Mouse (Mus musculus) intestine, embryonic 15.5 days (tissue): ENCODE measurements around the gene Slc30a10. TPM values are rescaled to one million over a fixed set of nuclear protein-coding genes. Genes with fewer than 3 reads are reported as not detected.

Source experiments
- ATAC-seq: fragments of 200-750 bp; cut with Nextera tagmentation; 2 replicates; pipeline ENCODE4 v1.8.0; 2017; ENCODE audit warnings: moderate TSS enrichment, moderate library complexity
- H3K27ac ChIP-seq: fragments of 300-500 bp; sonication (generic); 2 replicates; pipeline ENCODE4 v1.5.1; 2015; ENCODE audit warnings: mild to moderate bottlenecking, inconsistent platforms
- H3K27me3 ChIP-seq: fragments of 300-500 bp; sonication (generic); replicated peaks from 2 replicates; pipeline ENCODE4 v1.6.1; 2015; ENCODE audit warnings: inconsistent platforms
- H3K36me3 ChIP-seq: fragments of 300-500 bp; sonication (generic); 2 replicates; pipeline ENCODE4 v1.6.1; 2015; ENCODE audit warnings: inconsistent platforms
- H3K4me1 ChIP-seq: fragments of 300-500 bp; sonication (generic); replicated peaks from 2 replicates; pipeline ENCODE4 v1.6.1; 2015; ENCODE audit warnings: inconsistent platforms
- H3K4me2 ChIP-seq: fragments of 300-500 bp; sonication (generic); replicated peaks from 2 replicates; pipeline ENCODE4 v1.6.1; 2015; ENCODE audit warnings: mild to moderate bottlenecking, inconsistent platforms
- H3K4me3 ChIP-seq: fragments of 300-500 bp; sonication (generic); replicated peaks from 2 replicates; pipeline ENCODE4 v1.5.1; 2015; ENCODE audit warnings: inconsistent platforms
- H3K9ac ChIP-seq: fragments of 300-500 bp; sonication (generic); 2 replicates; pipeline ENCODE4 v1.6.1; 2015; ENCODE audit warnings: inconsistent platforms
- H3K9me3 ChIP-seq: fragments of 300-500 bp; sonication (generic); 2 replicates; pipeline ENCODE4 v1.6.1; 2016; ENCODE audit warnings: inconsistent platforms
- WGBS: fragments of 180-500 bp; shearing (Covaris S2); methylation state at CpG from one replicate; pipeline ENCODE4 v1.1.7; 2015; 5-methylcytosine and 5-hydroxymethylcytosine counted together
- polyA plus RNA-seq: library from polyadenylated mRNA; unstranded; fragments of >200 nt; fragmentation: Nextera tagmentation; extraction: Ambion mirVana; gene quantifications from 2 replicates; pipeline ENCODE4 v1.2.1, GENCODE M21; 2015

Slc30a10 gene
- polyA plus RNA-seq, 1 experiment from 2014 or later: 2.3 TPM

DNA sequence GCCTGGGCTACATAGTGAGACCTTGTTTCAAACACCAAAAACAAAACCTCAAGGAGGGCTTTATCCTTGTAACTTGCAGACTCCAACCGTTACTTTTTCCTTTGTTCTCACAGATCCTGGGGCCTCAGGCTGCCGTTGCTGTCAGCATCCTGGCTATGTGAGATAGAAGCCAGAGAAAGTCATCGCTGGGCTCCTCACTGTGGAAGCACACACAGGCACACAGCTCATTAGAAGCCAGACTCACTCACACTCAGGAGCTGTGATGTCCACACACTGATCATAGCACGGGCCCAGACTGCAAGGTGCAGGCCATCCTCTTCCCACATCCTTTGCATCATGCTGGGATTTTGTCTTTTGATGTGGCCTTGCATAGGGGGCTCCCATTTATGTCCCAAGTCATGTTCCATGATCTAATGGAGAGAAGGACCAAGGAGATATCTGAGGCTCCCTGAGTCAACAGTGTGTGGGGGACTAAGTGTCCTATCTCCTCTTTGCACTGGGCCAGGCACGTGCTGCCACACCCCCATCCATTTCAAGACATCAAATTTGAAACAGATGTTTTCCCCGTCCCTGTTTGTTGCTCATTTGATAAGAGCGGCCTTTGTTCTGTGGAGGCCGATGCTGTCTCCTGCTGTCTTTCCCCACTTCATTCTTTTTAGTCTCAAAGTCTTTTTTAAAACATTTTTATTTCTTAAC lies 17.5 kb downstream of the Slc30a10 start:
- ATAC-seq: peak; percentile 75
- H3K4me2 ChIP-seq: no peak overlapping the region
- H3K9me3 ChIP-seq: no peaks in the 10 kb centered on the region
- 63% methylated on average over 8 of the region's 8 CpGs for WGBS
- H3K4me3 ChIP-seq: no peak overlapping the region
- no peak overlapping the region for H3K9ac ChIP-seq
- H3K27ac ChIP-seq: no peak overlapping the region
- H3K4me1 ChIP-seq: no peaks in the 10 kb centered on the region
- no peaks in the 10 kb centered on the region for H3K27me3 ChIP-seq
- H3K36me3 ChIP-seq: no peaks in the 10 kb centered on the region

DNA sequence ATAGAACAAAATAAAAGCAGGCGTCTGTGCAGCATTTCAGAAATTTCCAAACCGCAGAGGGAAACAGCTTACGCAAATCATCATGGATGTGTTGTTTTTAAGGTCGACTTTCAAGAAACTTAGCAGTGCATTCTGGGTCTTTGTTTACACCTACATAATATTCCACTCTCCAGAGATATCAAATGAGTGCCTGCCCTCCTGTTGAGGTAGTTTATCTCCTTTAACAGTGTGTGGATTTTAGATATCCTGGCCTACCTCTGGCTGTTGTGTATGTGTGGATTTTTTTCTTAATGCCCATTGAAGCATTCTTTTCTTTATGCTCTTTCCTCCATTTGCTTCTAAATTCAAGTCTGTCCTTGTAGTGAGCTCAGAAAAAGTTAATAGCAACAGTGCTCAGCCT lies 18.1 kb downstream of the Slc30a10 start:
- Histone ChIP-seq H3K4me2 (no peak overlapping the region), H3K4me1 (no peaks in the 10 kb centered on the region), H3K27me3 (no peaks in the 10 kb centered on the region), H3K27ac (no peak overlapping the region), H3K4me3 (no peak overlapping the region), H3K36me3 (no peaks in the 10 kb centered on the region), H3K9me3 (no peaks in the 10 kb centered on the region), H3K9ac (no peak overlapping the region)
- no peak for ATAC-seq
- WGBS: 87% methylated on average over 4 of the region's 4 CpGs

DNA sequence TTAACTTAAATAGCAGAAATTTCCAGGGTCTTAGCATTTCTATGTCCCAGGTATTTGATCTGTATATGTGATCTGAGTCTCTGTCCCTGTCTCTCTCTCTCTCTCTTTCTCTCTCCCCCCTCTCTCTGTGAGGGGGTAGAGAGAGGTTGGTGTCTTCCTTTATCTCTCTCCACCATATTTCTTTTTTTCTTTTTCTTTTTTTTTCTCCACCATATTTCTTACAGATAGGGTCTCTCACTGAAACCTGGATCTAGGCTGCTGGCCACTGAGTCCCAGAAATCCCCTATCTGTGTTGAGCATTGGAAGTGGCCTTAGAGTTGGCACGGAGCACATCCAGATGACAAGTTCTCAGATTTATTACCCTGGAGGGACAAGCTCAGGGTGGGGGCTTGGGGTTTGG lies 18.8 kb downstream of the Slc30a10 start:
- Histone ChIP-seq H3K4me3 (no peak overlapping the region), H3K4me1 (no peaks in the 10 kb centered on the region), H3K4me2 (no peak overlapping the region), H3K27ac (no peak overlapping the region), H3K27me3 (no peaks in the 10 kb centered on the region), H3K36me3 (no peaks in the 10 kb centered on the region), H3K9me3 (no peaks in the 10 kb centered on the region), H3K9ac (no peak overlapping the region)
- 85% methylated on average over 1 of the region's 1 CpGs for WGBS
- no peak for ATAC-seq

DNA sequence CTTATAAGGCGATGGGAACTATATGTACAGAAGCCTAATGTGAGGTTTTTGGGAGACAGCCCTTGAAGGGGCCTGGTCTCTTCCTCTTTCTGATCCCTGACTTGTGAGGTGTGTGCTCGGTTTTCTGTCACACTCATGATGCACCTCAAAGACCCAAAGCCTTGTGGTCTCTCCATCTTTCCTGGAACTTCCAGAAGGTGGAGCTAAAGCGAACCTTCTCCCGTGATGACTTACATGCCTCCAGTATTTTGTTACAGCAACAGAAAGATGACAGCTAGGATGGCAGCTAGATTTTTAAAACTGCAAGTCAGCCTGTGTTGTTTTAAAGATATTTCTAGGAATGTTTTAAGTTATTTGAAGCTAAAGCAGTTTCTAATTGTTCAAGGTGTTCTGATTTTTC lies 25.2 kb downstream of the Slc30a10 start:
- Histone ChIP-seq H3K27me3 (no peaks in the 10 kb centered on the region), H3K9ac (no peak overlapping the region), H3K4me2 (no peak overlapping the region), H3K36me3 (no peaks in the 10 kb centered on the region), H3K9me3 (no peaks in the 10 kb centered on the region), H3K4me3 (no peak overlapping the region), H3K4me1 (0 out of 2 replicates have a peak, but pooled peaks cover 9% of the 10 kb centered on the region), H3K27ac (no peak overlapping the region)
- no peak for ATAC-seq
- 94% methylated on average over 4 of the region's 4 CpGs for WGBS

DNA sequence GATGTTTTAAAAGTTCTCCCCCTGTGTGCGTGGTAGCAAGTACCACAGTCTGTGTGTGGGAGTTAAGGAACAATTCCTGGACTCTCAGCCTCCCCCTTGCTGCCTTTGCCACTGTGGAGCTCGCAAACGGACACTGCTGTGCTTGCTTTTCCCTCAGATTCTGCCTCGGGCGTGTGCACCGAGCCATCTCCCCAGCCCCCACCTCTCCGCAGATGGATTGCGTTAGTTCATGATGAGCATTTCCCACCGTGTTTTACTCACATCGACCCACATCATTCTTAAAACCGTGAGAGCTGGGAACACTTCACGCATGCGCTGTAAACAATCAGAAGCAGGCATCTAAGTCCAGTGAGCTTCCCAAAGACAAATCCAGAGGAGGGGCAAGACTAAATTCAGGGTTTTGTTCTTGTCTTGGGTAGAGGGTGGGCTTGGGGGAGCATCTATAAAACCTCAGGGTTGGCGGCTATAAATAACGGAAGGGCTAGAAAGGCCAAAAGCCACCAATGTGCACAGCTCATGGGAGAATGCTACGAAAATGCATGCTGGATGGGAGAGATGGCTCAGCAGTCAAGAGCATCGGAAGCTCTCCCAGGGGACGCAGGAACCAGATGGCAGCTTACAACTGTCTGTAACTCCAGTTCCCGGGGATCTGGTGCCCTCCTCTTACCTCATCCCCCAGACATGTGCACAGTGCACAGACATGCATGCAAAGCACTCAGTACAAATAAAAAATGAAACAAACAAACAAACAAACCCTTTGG lies 27.5 kb downstream of the Slc30a10 start:
- H3K27ac ChIP-seq: no peak overlapping the region
- H3K4me2 ChIP-seq: peak overlapping the region; percentile 45
- H3K9me3 ChIP-seq: no peaks in the 10 kb centered on the region
- H3K4me3 ChIP-seq: 0 out of 2 replicates have a peak overlapping the region, but pooled peaks have one; percentile 22
- WGBS: 35% methylated on average over 19 of the region's 19 CpGs
- H3K36me3 ChIP-seq: no peaks in the 10 kb centered on the region
- no peak for ATAC-seq
- H3K27me3 ChIP-seq: no peaks in the 10 kb centered on the region
- peak overlapping the region; percentile 11; the same call in 1 of the 2 replicates for H3K9ac ChIP-seq
- 0 out of 2 replicates have a peak, but pooled peaks cover 10% of the 10 kb centered on the region for H3K4me1 ChIP-seq

DNA sequence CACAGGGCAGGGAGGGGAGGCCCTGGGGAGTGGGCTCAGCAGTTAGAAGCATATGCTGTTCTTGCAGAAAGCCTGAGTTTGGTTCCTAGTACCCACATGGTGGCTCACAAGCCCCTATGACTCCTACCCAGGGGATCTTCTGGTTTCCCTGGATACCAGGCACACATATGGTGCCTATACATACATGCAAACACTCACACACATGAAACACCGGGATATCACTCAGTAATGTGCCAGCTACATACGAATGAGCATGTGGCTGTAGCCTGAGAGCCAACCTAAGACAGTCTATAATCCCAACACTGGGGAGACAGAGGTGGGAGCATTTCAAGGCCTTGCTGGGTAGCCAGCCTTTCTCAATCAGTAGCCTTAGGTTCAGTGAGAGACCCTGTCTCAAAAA lies 28.1 kb downstream of the Slc30a10 start:
- no peak for ATAC-seq
- Histone ChIP-seq H3K4me2 (no peak overlapping the region; the same call in 1 of the 2 replicates), H3K27ac (no peak overlapping the region), H3K9me3 (no peaks in the 10 kb centered on the region), H3K4me1 (0 out of 2 replicates have a peak, but pooled peaks cover 12% of the 10 kb centered on the region), H3K4me3 (no peak overlapping the region), H3K9ac (no peak overlapping the region), H3K27me3 (no peaks in the 10 kb centered on the region), H3K36me3 (no peaks in the 10 kb centered on the region)
- WGBS: 94% methylated on average over 2 of the region's 2 CpGs

DNA sequence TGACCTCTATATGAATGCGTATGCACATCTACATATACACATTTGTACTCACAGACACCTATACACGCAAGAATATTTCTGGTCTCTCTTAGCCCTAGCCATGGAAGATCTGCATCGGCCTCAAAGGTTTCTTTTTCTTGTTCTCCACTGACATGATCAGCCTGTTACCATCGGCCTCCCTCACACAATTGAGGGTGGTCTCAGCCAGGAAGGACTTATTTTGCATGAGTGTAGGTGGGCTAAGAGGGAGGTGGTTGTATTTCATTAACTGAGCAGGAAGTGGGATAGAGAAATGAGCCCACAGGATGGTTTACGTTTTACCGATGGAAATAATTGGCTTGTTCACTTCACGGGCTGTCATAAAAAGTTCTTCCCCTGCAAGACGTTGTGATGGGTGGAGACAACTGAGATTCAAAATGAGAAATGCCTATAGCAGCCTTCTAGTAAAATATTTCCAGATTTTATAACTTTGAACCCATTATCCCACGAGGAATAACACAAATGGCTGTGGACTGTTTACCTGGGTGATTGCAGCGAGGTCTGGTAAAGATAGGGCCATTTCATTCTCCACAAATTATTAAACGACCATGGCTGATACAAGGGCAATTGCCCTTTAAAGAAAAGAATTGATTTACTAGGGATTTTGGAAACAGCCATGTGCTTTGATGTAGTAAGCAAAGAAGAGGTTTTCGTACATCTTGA lies 28.9 kb downstream of the Slc30a10 start:
- peak; percentile 79 for ATAC-seq
- peak overlapping the region; percentile 42 for H3K4me2 ChIP-seq

DNA sequence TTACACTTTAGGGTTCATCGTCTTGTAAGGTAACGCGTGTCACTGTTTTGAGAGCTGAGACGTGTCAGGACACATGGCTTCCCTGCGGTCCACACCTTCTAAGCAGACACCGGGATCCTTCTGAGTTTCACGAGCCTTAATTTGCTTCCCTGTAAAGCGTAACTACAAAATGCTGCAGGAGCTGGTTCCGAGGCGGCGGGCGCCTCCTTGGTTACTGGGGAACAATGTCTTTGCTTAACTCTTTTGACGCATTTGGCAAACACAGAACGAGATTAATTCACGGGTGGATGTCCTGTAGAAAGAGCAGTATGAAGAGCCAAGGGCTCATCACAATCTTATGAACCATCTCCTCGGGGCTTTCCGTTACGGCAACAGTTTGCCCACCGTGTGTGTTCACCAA lies 29.6 kb downstream of the Slc30a10 start:
- peak overlapping the region; percentile 42 for H3K4me2 ChIP-seq

More for the DNA sequence above, 28.9 kb downstream of the Slc30a10 start:
- Histone ChIP-seq H3K9ac (no peak overlapping the region), H3K4me3 (no peak overlapping the region), H3K27ac (peak overlapping the region; percentile 61), H3K36me3 (no peaks in the 10 kb centered on the region), H3K9me3 (no peaks in the 10 kb centered on the region), H3K4me1 (0 out of 2 replicates have a peak, but pooled peaks cover 12% of the 10 kb centered on the region), H3K27me3 (no peaks in the 10 kb centered on the region)
- WGBS: 51% methylated on average over 12 of the region's 12 CpGs

DNA sequence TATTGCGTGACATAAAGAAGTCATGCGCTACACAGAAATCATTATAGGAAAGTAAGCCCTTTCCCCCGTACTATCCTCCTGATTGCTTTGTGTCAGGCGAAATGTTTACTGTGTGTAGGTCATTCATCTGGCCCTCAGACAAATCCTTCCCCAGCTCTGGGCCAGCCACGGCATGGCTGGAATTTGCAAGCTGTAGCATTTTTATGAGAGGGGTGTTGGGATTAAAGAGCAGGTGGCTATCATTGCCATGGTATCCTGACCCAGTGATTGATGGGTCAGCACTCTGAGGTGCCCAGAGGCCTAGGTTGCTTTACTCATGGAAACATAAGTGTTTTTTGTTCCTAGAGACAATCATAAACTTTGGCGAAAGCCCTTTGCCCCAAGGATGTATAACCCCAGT lies 35.2 kb downstream of the Slc30a10 start:
- Histone ChIP-seq H3K27ac (no peak overlapping the region), H3K4me1 (0 out of 2 replicates have a peak, but pooled peaks cover 3% of the 10 kb centered on the region), H3K4me3 (no peak overlapping the region), H3K4me2 (no peak overlapping the region), H3K27me3 (no peaks in the 10 kb centered on the region), H3K36me3 (no peaks in the 10 kb centered on the region), H3K9ac (no peak overlapping the region), H3K9me3 (no peaks in the 10 kb centered on the region)
- ATAC-seq: no peak
- 57% methylated on average over 6 of the region's 6 CpGs for WGBS

More for the DNA sequence above, 29.6 kb downstream of the Slc30a10 start:
- no peak for ATAC-seq
- WGBS: 60% methylated on average over 19 of the region's 19 CpGs
- no peaks in the 10 kb centered on the region for H3K36me3 ChIP-seq
- peak overlapping the region; percentile 61 for H3K27ac ChIP-seq
- H3K9ac ChIP-seq: no peak overlapping the region
- 0 out of 2 replicates have a peak, but pooled peaks cover 12% of the 10 kb centered on the region for H3K4me1 ChIP-seq
- no peaks in the 10 kb centered on the region for H3K9me3 ChIP-seq
- H3K27me3 ChIP-seq: no peaks in the 10 kb centered on the region
- H3K4me3 ChIP-seq: no peak overlapping the region

DNA sequence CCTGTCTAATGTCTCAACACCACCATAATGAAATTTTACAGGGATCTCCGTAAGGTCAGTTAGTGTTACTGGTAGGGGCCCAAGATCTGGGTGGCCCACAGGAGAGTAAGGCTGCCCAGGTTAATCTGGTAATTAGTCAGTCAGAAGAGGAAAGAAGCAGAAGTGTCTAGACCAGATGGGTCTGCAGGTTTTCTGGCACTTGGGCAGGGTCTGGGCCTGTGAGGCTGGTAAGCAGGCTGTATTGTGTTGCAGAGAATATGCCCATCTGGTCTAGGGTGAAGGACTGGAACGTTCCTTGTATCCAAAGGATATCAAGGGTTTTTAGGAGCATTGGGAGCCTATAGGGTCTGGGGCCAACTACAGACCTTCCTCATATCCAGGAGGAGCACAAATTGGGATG lies 36.0 kb downstream of the Slc30a10 start:
- 86% methylated on average over 2 of the region's 2 CpGs for WGBS
- no peaks in the 10 kb centered on the region for H3K27me3 ChIP-seq

DNA sequence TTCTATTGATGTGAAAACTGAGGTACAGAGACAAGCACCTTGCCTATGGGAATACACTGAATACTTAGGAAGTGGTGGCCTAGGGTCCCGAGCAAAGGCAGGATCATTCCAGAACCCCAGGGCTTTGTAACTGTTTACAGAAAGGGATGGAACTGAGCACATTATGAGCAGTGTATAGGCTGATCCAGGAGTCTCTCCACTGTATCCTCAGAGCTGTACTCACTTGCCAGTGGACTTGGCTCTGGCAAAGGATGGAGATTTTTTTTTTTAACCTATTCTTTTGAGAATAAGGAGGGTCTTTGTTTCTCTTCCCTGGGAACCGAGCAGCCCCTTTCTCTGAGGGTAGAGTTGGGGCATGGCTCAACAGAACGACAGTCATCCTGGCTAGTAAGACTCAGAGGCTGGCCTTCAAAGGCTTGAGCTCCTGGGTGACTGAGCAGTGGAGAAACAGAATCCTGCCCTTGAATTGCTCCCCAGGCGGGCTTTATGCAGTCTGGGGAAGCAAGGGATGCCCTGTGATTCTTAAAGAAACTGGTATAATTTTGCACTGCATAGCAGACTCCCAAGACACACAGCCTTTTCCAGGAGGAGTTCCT lies 38.9 kb downstream of the Slc30a10 start:
- ATAC-seq: no peak
- no peak overlapping the region for H3K4me3 ChIP-seq
- H3K4me1 ChIP-seq: 0 out of 2 replicates have a peak, but pooled peaks cover 3% of the 10 kb centered on the region
- no peak overlapping the region for H3K9ac ChIP-seq
- no peak overlapping the region for H3K27ac ChIP-seq
- no peaks in the 10 kb centered on the region for H3K9me3 ChIP-seq
- H3K4me2 ChIP-seq: no peak overlapping the region
- 52% methylated on average over 4 of the region's 4 CpGs for WGBS
- peaks cover 4% of the 10 kb centered on the region; the same call in 1 of the 2 replicates for H3K27me3 ChIP-seq
- no peaks in the 10 kb centered on the region for H3K36me3 ChIP-seq

More for the DNA sequence above, 36.0 kb downstream of the Slc30a10 start:
- Histone ChIP-seq H3K4me2 (no peak overlapping the region), H3K36me3 (no peaks in the 10 kb centered on the region), H3K4me3 (no peak overlapping the region), H3K4me1 (0 out of 2 replicates have a peak, but pooled peaks cover 3% of the 10 kb centered on the region), H3K9ac (no peak overlapping the region), H3K27ac (no peak overlapping the region), H3K9me3 (no peaks in the 10 kb centered on the region)
- no peak for ATAC-seq
